Mouse (Mus musculus) kidney, postnatal 4 days (tissue): Measurements from ENCODE around the gene Tctex1d4.
A peak's percentile ranks its signal among the peaks of the same experiment; 100 is the strongest.

Source experiments
- DNase-seq, 2 experiments: peaks; one replicate each; pipeline ENCODE4 v3.0.0; 2021; ENCODE audit warnings: mixed read lengths in 2 of 2

Gene Tctex1d4

DNA sequence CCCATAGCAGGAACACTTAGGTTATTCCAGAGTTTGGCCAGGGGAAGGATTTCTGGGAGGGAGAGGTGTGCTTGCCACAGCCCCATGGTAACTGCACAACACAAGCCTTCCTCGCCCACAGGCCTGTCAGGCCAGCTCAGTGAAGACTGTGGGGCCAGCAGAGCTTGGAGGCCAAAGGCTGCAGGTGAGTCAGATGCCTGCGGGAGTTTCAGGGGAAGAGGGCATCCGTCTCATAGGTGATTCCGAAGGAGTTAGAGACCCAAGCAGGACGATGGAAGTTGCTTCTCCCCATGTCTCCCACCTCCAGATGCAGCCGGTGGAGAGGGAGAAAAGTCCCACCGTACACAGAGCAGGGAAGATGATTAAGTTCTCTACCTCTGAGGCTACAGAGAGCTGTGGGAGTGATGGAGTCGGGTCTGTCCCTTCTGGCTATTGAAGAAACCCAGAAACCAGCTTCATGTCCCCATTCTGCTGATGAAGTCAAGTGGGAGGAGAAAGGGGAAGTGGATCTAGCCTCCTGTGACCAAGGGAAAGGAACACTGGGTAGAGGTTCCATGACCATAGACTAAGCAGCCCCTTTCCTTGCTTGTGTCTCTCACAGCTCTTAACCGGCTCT, at the start of gene Tctex1d4:
Tctex1d4 (plus strand) TSS at position 120 of the 616 bp plus-strand sequence.
- no peak for DNase-seq

- DNase-seq: no peak
These were observed 38.5 kb upstream of the Tctex1d4 start for GRCm38 (mm10) chr4:117087948-117088640.

GRCm38 (mm10) chr4:117090586-117090985, 36.0 kb upstream of the Tctex1d4 start:
- DNase-seq: no peak

GRCm38 (mm10) chr4:117094626-117095361, 31.8 kb upstream of the Tctex1d4 start:
- no peak for DNase-seq

GRCm38 (mm10) chr4:117095551-117096452, 30.8 kb upstream of the Tctex1d4 start, which contains the start of gene Ptch2:
Gene Ptch2 (plus strand): TSS chr4:117096075.
- DNase-seq: peak; percentile 94 to 96

- no peak for DNase-seq
These were observed 29.9 kb upstream of the Tctex1d4 start for GRCm38 (mm10) chr4:117096666-117097065.

GRCm38 (mm10) chr4:117097969-117098763, 28.4 kb upstream of the Tctex1d4 start:
- peak; percentile 53 to 62 for DNase-seq

- no peak for DNase-seq
These were observed 27.9 kb upstream of the Tctex1d4 start for GRCm38 (mm10) chr4:117098764-117099036.

GRCm38 (mm10) chr4:117100036-117100435, 26.6 kb upstream of the Tctex1d4 start:
- DNase-seq: no peak

- DNase-seq: peak; percentile 68 to 79
These were observed 25.4 kb upstream of the Tctex1d4 start for GRCm38 (mm10) chr4:117101218-117101617.

GRCm38 (mm10) chr4:117104672-117105071, 21.9 kb upstream of the Tctex1d4 start:
- DNase-seq: no peak

DNA sequence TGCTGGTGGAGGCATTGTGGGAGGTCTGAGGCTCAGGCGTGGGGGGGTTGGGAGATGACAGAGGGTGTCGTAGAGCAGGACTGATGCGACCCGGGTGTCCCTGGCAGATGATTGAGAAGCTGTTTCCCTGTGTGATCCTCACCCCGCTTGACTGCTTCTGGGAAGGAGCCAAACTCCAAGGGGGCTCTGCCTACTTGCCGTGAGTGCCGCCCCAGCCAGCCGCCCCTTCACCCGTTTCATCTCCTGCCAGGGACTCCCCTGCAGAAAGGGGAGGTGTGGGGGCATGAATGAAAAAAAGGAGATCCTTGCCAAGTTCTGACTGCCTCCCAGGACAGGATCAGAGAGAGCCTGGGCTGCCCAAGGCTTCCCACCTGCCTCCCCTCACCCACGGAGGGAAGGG, 21.5 kb upstream of the Tctex1d4 start:
- DNase-seq: peak; percentile 49 to 62

DNA sequence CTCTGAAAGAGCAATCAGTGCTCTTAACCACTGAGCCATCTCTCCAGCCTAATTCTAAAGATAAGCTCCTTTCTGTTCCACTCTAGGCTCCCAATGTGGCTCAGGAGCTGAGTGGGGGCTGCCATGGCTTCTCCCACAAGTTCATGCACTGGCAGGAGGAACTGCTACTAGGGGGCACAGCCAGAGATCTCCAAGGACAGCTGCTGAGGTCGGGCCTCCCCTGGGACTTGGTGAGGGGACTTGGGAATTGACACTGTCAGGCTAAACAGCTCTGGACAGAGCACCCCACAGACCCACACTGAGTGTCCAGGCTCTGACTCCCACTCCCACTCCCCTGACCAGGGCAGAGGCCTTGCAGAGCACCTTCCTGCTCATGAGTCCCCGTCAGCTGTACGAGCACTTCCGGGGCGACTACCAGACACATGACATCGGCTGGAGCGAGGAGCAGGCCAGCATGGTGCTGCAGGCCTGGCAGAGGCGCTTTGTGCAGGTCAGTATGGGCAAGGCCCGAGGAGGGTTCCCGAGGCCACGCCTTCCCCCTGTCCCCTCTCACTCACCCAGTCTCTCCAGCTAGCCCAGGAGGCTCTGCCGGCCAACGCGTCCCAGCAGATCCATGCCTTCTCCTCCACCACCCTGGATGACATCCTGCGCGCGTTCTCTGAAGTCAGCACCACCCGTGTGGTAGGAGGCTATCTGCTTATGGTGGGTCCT, 18.6 kb upstream of the Tctex1d4 start:
- DNase-seq: no peak

DNA sequence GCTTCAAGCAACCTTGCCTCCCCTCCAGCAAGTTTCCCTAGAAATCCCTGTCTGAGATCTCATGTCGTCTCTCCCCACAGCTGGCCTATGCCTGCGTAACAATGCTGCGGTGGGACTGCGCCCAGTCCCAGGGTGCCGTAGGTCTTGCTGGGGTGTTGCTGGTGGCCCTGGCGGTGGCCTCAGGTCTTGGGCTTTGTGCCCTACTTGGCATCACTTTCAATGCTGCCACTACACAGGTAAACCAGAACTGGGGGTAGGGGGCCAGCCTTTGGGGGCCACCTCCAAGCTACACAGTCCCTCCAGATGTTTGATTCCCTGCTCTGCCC, 18.1 kb upstream of the Tctex1d4 start:
- no peak for DNase-seq

DNA sequence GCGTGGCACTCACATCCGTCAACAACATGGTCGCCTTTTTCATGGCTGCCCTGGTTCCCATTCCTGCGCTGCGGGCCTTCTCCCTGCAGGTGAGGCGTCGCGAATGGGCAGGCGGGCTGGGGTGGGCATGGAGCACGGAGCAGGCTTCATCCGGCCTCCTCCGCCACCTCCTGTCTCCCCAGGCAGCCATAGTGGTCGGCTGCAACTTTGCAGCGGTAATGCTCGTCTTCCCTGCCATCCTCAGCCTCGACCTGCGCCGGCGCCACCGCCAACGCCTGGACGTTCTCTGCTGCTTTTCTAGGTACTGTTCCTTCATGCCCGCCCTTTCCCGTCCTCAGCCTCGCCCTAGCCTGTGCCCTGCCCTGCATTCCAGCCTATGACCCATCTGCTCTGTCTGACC, 17.3 kb upstream of the Tctex1d4 start:
- DNase-seq: no peak

GRCm38 (mm10) chr4:117110249-117110648, 16.3 kb upstream of the Tctex1d4 start:
- no peak for DNase-seq

GRCm38 (mm10) chr4:117110985-117111384, 15.6 kb upstream of the Tctex1d4 start:
- DNase-seq: no peak

- DNase-seq: no peak
These were observed 13.4 kb upstream of the Tctex1d4 start for GRCm38 (mm10) chr4:117113237-117113636.

DNA sequence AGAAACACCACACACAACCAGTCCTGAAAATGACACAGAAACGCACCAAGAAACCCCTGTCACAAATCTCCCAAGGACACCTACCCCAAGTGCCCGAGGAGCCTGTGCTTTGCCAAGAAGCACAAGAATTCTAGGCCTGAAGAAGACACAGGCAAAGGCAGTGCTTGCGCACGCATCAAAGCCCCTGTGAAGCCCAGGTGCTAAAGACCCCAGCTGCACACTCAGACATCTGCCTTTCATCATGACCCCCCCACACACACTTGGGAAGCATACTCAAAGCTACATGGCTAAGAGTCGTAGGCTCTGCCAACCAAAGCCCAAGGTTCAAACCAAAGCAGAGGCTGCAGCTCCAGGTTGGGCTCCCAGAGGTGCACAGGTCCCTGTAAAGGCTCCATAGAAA, 11.0 kb upstream of the Tctex1d4 start:
- no peak for DNase-seq

DNA sequence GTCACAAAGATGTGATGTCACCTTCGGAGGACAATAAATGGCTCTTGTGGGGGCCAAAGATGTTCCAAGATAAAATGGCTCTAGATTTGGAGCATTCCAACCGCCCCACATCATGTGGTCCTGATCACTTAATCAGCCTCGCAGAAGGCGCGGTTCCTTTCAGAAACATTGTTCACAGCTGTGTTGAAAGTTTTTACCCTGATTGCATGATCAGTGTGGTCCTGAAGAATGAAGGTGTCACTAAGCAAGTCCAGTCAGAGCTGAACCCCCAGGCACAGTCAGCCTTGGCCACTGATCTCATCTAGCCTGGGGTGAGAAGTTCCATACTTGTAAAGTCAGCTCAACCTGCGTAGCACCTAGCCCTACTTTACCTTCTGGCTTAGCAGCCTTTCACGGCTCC, 8.7 kb upstream of the Tctex1d4 start:
- DNase-seq: no peak

- no peak for DNase-seq
These were observed 7.0 kb upstream of the Tctex1d4 start for GRCm38 (mm10) chr4:117119636-117120035.

GRCm38 (mm10) chr4:117120052-117120444, 6.5 kb upstream of the Tctex1d4 start:
- no peak for DNase-seq
